Mouse (Mus musculus) heart, postnatal 0 days (tissue): ENCODE measurements around the gene Yy1. TPM values are rescaled to one million over a fixed set of nuclear protein-coding genes. Genes with fewer than 3 reads are reported as not detected.

ENCODE experiments used
- ATAC-seq: fragments of 200-750 bp; cut with Nextera tagmentation; 2 replicates; pipeline ENCODE4 v1.8.0; 2017; ENCODE audit warnings: low read depth, moderate number of reproducible peaks, moderate library complexity; ENCODE audit not compliant: insufficient read depth
- DNase-seq: peaks from one replicate; pipeline ENCODE4 v3.0.0-alpha.2; 2016; ENCODE audit warnings: low spot score
- H3K27ac ChIP-seq: fragments of 300-500 bp; sonication (generic); 2 replicates; pipeline ENCODE4 v1.5.1; 2014; ENCODE audit warnings: low read depth, mild to moderate bottlenecking
- H3K27me3 ChIP-seq: fragments of 300-500 bp; sonication (generic); 2 replicates; pipeline ENCODE4 v1.6.1; 2014; ENCODE audit warnings: low read length, mixed read lengths; ENCODE audit not compliant: control insufficient read depth, insufficient read depth
- H3K36me3 ChIP-seq: fragments of 300-500 bp; sonication (generic); replicated peaks from 2 replicates; pipeline ENCODE4 v1.6.1; 2014; ENCODE audit warnings: low read length, mixed read lengths; ENCODE audit not compliant: control insufficient read depth, insufficient read depth
- H3K4me1 ChIP-seq: fragments of 300-500 bp; sonication (generic); 2 replicates; pipeline ENCODE4 v1.6.1; 2014; ENCODE audit warnings: antibody characterized with exemption; ENCODE audit not compliant: control insufficient read depth, insufficient read depth
- H3K4me2 ChIP-seq: fragments of 300-500 bp; sonication (generic); 2 replicates; pipeline ENCODE4 v1.6.1; 2014; ENCODE audit warnings: low read depth, mild to moderate bottlenecking, low read length, moderate library complexity
- H3K4me3 ChIP-seq: fragments of 300-500 bp; sonication (generic); 2 replicates; pipeline ENCODE4 v1.5.1; 2014; ENCODE audit warnings: low read depth, low read length
- H3K9ac ChIP-seq: fragments of 300-500 bp; sonication (generic); replicated peaks from 2 replicates; pipeline ENCODE4 v1.6.1; 2014; ENCODE audit warnings: low read depth, low read length, mixed read lengths
- H3K9me3 ChIP-seq: fragments of 300-500 bp; sonication (generic); replicated peaks from 2 replicates; pipeline ENCODE4 v1.6.1; 2016; ENCODE audit warnings: low read length; ENCODE audit not compliant: control insufficient read depth
- CTCF ChIP-seq: IDR thresholded peaks from 2 replicates; pipeline ENCODE4 v1.5.1; 2016; ENCODE audit warnings: antibody characterized with exemption, control low read depth, low read depth
- EP300 ChIP-seq: IDR thresholded peaks from 2 replicates; pipeline ENCODE4 v1.6.1; 2016; ENCODE audit warnings: antibody characterized with exemption, low read depth
- WGBS: fragments of 180-500 bp; shearing (Covaris S2); extraction: QIAGEN DNeasy Blood & Tissue Kit; methylation state at CpG from one replicate; pipeline ENCODE4 v1.1.7; 2014; 5-methylcytosine and 5-hydroxymethylcytosine counted together
- polyA plus RNA-seq: library from polyadenylated mRNA; unstranded; fragments of >200 nt; fragmentation: Nextera tagmentation; extraction: Ambion mirVana; gene quantifications from 2 replicates; pipeline ENCODE4 v1.2.1, GENCODE M21; 2015
- total RNA-seq: library from RNA; depleted of rRNA; stranded (reverse); fragments of >200 nt; gene quantifications from 2 replicates; pipeline ENCODE4 v1.2.3, GENCODE M21; 2014; ENCODE audit warnings: low replicate concordance

Yy1 gene
- total and polyA plus RNA-seq, 2 experiments from 2014 or later: 7.6 to 21.5 TPM

DNA sequence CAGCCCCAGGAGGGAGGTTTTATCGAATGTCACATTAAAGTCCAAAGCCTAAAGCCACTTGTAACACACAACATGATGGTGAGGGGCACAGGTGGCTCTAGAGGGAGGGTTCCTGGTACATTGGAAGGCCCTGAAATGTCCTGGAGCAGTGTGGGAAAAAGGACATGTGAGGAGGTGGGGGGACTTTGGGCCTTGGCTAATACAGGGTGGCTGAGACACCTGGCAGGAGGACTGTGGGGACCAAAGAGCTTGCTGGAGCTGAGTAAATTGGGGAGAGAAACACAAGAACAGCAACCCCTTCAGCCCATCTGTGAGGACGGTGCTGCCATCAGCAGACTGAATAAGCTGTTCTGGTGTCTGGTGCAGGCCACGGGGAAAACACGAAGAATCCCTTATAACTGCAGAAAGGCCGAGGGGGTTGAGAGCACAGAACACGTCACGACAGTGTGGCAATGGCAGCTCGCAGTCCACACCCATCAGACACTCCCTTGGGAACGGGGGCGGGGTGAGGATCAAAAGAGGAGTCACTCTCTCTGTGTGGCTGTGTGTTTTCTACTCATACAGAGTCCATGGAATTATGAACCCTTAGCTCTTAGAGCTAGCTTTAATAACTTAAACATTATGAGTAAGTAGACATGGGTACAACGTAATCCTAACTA is 24.4 kb upstream of the Yy1 start:
- Histone ChIP-seq H3K27ac (no peak overlapping the region), H3K36me3 (no peaks in the 10 kb centered on the region), H3K9ac (no peak overlapping the region), H3K4me1 (peaks cover 11% of the 10 kb centered on the region; the same call in 1 of the 2 replicates), H3K9me3 (no peaks in the 10 kb centered on the region), H3K4me3 (no peak overlapping the region), H3K4me2 (no peak overlapping the region), H3K27me3 (no peaks in the 10 kb centered on the region)
- DNase-seq: no peak
- ATAC-seq: no peak
- 75% methylated on average over 11 of the region's 11 CpGs for WGBS
- TF ChIP-seq CTCF (no peak), EP300 (no peak)

DNA sequence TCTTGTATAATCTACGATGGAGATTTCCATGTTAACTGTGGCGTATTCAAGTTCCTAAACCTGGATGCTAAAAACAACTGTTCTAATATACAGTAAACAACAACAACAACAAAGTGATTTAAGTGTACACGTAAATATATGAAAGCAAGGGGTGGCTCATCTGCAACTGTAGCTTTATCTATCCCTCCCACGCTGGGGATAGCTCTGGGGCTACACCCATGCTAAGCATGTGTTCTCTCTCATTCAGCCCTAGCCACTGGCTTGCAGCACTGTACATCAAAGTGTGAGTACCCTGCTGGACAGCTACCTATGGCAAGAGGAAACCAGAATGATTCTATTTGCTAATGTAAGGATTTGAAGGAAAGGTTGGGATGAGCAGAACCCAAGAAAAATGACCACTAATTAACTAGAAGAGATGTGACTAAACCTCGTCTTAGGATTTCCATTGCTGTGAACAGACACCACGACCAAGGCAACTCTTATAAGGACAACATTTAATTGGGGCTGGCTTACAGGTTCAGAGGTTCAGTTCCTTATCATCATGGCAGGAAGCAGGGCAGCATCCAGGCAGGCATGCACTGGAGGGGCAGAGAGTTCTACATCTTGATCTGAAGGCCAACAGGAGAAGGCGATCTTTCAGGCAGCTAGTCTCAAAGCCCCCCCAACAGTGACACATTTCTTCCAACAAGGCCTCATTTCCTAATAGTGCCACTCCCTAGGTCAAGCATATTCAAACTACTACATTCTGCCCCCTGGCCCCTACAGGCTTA is 12.5 kb upstream of the Yy1 start:
- TF ChIP-seq EP300 (no peak), CTCF (no peak)
- no peak for ATAC-seq
- WGBS: 91% methylated on average over 7 of the region's 7 CpGs

DNA sequence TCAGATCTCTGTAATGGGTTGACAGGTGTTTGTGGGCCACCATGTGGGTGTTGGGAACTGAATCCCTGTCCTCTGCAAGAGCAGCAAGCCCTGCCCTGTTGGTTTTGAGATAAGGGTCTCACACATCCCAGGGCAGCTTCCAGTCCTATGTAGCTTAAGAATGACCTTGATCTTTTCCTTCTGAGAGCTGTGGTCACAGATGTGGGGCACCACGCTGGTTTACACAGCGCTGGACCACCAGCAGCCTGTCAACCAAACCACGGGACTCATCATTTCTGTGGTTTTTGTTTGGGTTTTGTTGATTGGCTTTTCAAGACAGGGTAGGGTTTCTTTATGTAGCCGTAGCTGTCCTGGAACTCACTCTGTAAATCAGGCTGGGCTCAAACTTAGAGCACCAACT is 7.6 kb upstream of the Yy1 start:
- no peak overlapping the region for H3K4me2 ChIP-seq
- H3K9me3 ChIP-seq: no peaks in the 10 kb centered on the region
- H3K36me3 ChIP-seq: no peaks in the 10 kb centered on the region; the same call in 1 of the 2 replicates
- DNase-seq (no peak), ATAC-seq (no peak)
- TF ChIP-seq EP300 (no peak), CTCF (no peak)
- H3K4me3 ChIP-seq: no peak overlapping the region
- no peak overlapping the region for H3K27ac ChIP-seq
- WGBS: 88% methylated on average over 4 of the region's 4 CpGs
- H3K9ac ChIP-seq: no peak overlapping the region
- H3K27me3 ChIP-seq: no peaks in the 10 kb centered on the region
- no peaks in the 10 kb centered on the region for H3K4me1 ChIP-seq

More for the DNA sequence above, 12.5 kb upstream of the Yy1 start:
- no peak overlapping the region for H3K4me2 ChIP-seq
- peaks cover 18% of the 10 kb centered on the region; the same call in 1 of the 2 replicates for H3K9me3 ChIP-seq
- no peak overlapping the region for H3K4me3 ChIP-seq
- no peaks in the 10 kb centered on the region for H3K27me3 ChIP-seq
- no peak overlapping the region for H3K9ac ChIP-seq
- DNase-seq: no peak
- H3K27ac ChIP-seq: no peak overlapping the region
- H3K36me3 ChIP-seq: peaks cover 6% of the 10 kb centered on the region; the same call in 1 of the 2 replicates
- H3K4me1 ChIP-seq: no peaks in the 10 kb centered on the region

DNA sequence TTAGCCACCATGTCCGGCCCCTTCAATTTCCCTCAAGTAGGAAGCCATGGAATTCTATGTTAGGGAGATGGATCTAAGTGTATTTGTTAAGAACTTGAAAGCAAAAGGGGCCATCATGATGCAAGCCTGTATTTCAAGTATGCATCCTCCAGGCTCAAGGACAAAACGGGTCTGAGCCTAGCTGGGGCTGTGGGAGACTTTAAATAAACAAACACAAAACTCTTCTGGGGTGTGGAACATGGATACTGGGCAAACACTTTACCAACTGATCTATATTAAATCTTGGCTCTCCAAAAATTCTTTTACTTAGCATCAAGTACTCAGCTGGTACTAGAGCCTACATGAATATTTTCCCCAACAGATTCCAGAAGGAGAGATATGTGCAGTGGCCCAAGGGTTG is 5.4 kb upstream of the Yy1 start:
- Histone ChIP-seq H3K9me3 (no peaks in the 10 kb centered on the region), H3K4me2 (no peak overlapping the region), H3K36me3 (no peaks in the 10 kb centered on the region; the same call in 1 of the 2 replicates), H3K4me3 (no peak overlapping the region), H3K9ac (no peak overlapping the region), H3K27ac (no peak overlapping the region), H3K4me1 (peaks cover 9% of the 10 kb centered on the region; the same call in 1 of the 2 replicates), H3K27me3 (no peaks in the 10 kb centered on the region)
- no peak for ATAC-seq
- no peak for TF ChIP-seq EP300
- no peak for TF ChIP-seq CTCF
- DNase-seq: no peak
- 70% methylated on average over 2 of the region's 2 CpGs for WGBS

DNA sequence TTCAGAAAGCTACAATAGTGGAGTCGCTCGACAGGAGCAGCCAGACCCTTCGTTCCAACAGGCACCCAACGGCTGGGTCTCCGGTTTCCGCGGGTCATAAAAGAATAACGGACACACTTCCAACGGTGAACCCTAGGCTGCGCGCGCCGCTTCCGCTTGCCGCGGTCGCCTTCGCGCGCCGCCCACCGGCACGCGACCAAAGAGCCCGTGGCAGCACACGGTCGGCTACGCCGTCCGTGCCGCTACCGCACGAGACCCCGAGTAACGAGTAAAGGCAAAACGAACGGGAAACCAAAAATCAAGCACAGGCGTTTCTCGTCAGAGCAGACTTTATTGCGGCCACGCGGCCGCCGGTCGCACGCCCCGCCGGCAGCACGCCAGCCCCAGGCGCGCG is 624 bp upstream of the Yy1 start:
- H3K9ac ChIP-seq: peak overlapping the region; percentile 84
- peak overlapping the region; percentile 97 for H3K4me3 ChIP-seq
- H3K27ac ChIP-seq: peak overlapping the region; percentile 99
- WGBS: under 1% methylated on average over 52 of the region's 52 CpGs
- TF ChIP-seq CTCF (no peak), EP300 (no peak)
- peak; percentile 45 for ATAC-seq
- DNase-seq: peak; percentile 88
- no peaks in the 10 kb centered on the region for H3K9me3 ChIP-seq
- no peaks in the 10 kb centered on the region for H3K36me3 ChIP-seq
- H3K27me3 ChIP-seq: no peaks in the 10 kb centered on the region
- peaks cover 13% of the 10 kb centered on the region for H3K4me1 ChIP-seq
- peak overlapping the region; percentile 62 for H3K4me2 ChIP-seq
